Mouse (Mus musculus): ENCODE data around the gene Slc35e3.

DNA sequence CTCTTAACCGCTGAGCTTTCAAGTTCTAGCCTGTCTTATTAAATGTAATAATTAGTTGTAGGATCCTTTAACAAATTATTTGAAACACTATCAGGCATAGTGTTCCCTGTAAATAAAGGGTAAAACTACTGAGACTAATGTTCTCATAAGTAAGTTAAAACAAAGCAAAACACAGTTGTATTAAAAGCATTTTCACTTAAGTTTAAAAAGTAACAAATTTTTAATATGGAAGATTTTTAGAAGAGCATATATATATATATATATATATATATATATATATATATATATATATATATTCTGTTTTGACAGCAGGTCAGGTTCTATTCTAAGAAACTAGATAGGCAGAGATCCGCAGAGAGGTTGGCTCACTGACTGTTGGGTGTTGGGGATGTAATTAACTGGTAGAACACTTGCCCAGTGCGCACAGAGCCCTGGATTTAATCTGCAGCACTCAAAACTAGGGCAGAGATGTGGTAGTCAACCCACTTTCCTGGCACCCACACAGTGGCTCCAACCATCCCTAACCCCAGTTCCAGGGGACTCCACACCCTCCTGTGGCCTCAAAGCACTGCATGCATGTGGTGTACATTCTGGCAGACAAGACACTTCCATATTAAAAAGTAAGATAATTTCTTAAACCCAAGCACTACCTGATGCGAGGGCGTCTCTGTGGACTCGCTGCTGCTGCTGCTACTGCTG is 51.8 kb downstream of the Slc35e3 start:
- TF ChIP-seq EP300 (optimal IDR thresholded peaks at IDR 0.05) (no peak), CTCF (IDR thresholded peaks at IDR 0.05; ENCODE audit: low read depth) (no peak)

Measured in stomach, postnatal 0 days (tissue).